Mouse (Mus musculus) lung, embryonic 15.5 days (tissue): Measurements from ENCODE around the gene Dhrs3. TPM values are rescaled to one million over a fixed set of nuclear protein-coding genes. Genes with fewer than 3 reads are reported as not detected.
A peak's percentile ranks its signal among the peaks of the same experiment; 100 is the strongest.

Experiments
- ATAC-seq: fragments of 200-750 bp; cut with Nextera tagmentation; 2 replicates; pipeline ENCODE4 v1.8.0; 2017; ENCODE audit warnings: moderate number of reproducible peaks, borderline replicate concordance; ENCODE audit not compliant: low FRiP score, low TSS enrichment; ENCODE audit errors: extremely low read depth
- H3K27ac ChIP-seq: fragments of 300-500 bp; sonication (generic); 2 replicates; pipeline ENCODE4 v1.5.1; 2015; ENCODE audit warnings: moderate library complexity, mild to moderate bottlenecking, inconsistent platforms
- H3K27me3 ChIP-seq: fragments of 300-500 bp; sonication (generic); 2 replicates; pipeline ENCODE4 v1.6.1; 2015; ENCODE audit warnings: inconsistent platforms
- H3K36me3 ChIP-seq: fragments of 300-500 bp; sonication (generic); 2 replicates; pipeline ENCODE4 v1.6.1; 2015; ENCODE audit warnings: inconsistent platforms
- H3K4me1 ChIP-seq: fragments of 300-500 bp; sonication (generic); 2 replicates; pipeline ENCODE4 v1.6.1; 2015; ENCODE audit warnings: inconsistent platforms
- H3K4me2 ChIP-seq: fragments of 300-500 bp; sonication (generic); 2 replicates; pipeline ENCODE4 v1.6.1; 2015; ENCODE audit warnings: inconsistent platforms, mild to moderate bottlenecking, moderate library complexity
- H3K4me3 ChIP-seq: fragments of 300-500 bp; sonication (generic); 2 replicates; pipeline ENCODE4 v1.5.1; 2015; ENCODE audit warnings: mild to moderate bottlenecking, inconsistent platforms
- H3K9ac ChIP-seq: fragments of 300-500 bp; sonication (generic); 2 replicates; pipeline ENCODE4 v1.6.1; 2015; ENCODE audit warnings: inconsistent platforms
- H3K9me3 ChIP-seq: fragments of 300-500 bp; sonication (generic); 2 replicates; pipeline ENCODE4 v1.6.1; 2016; ENCODE audit warnings: inconsistent platforms
- WGBS: fragments of 180-500 bp; shearing (Covaris S2); methylation state at CpG from one replicate; pipeline ENCODE4 v1.1.7; 2015; 5-methylcytosine and 5-hydroxymethylcytosine counted together
- polyA plus RNA-seq: library from polyadenylated mRNA; unstranded; fragments of >200 nt; fragmentation: Nextera tagmentation; extraction: Ambion mirVana; gene quantifications from 2 replicates; pipeline ENCODE4 v1.2.1, GENCODE M21; 2015

The Dhrs3 gene
- polyA plus RNA-seq, 1 experiment from 2014 or later = 53.0 TPM

- Histone ChIP-seq H3K4me1 (peaks cover 21% of the 10 kb centered on the region), H3K9me3 (no peaks in the 10 kb centered on the region), H3K4me2 (no peak overlapping the region), H3K9ac (no peak overlapping the region), H3K36me3 (no peaks in the 10 kb centered on the region), H3K27ac (no peak overlapping the region), H3K4me3 (no peak overlapping the region), H3K27me3 (no peaks in the 10 kb centered on the region)
- WGBS = 79% methylated on average over 9 of the region's 9 CpGs
- no peak for ATAC-seq
These were observed 2.9 kb upstream of the Dhrs3 start for GRCm38 (mm10) chr4:144889505-144890301.

- H3K27me3 ChIP-seq = no peaks in the 10 kb centered on the region
- no peak overlapping the region for H3K4me3 ChIP-seq
- H3K36me3 ChIP-seq = no peaks in the 10 kb centered on the region
- ATAC-seq = no peak
- no peak overlapping the region for H3K4me2 ChIP-seq
- H3K4me1 ChIP-seq = peaks cover 30% of the 10 kb centered on the region
- WGBS = 9% methylated on average over 7 of the region's 7 CpGs
- H3K9me3 ChIP-seq = no peaks in the 10 kb centered on the region
- no peak overlapping the region for H3K27ac ChIP-seq
- no peak overlapping the region for H3K9ac ChIP-seq
These were observed 1.9 kb upstream of the Dhrs3 start for GRCm38 (mm10) chr4:144890690-144891120.

DNA sequence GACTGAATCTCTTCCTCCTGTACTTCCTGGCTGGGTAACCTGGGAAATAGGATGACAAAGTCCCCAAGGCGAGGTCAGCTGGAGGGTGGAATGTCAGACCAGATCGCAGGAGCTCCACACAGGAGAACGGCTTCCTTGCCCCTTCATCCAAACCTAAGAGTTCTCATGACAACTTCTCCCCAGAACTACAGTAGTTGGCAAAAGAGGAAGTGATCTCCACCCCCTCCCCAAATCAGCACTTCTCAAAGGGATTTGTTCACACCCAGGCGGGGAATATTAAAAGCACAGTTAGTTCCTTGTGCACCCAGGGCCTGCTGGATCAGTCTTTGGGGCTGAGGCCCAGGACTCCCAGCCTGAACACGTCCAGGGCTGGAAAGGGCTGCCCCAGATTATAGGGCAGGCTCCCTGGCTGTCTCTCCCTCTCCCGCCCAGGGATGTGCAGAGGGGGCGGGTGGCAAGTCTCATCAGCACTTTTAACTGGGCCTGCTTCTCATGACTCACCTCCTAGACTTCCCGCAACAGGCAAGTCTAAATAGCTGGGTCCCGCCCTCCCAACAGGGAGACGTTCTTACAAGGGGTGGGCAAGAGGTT lies 1.4 kb upstream of the Dhrs3 start:
- ATAC-seq = no peak
- 60% methylated on average over 10 of the region's 10 CpGs for WGBS
- Histone ChIP-seq H3K27ac (no peak overlapping the region), H3K9ac (no peak overlapping the region), H3K4me1 (peaks cover 35% of the 10 kb centered on the region), H3K4me2 (peak overlapping the region; percentile 94), H3K9me3 (no peaks in the 10 kb centered on the region), H3K27me3 (no peaks in the 10 kb centered on the region), H3K36me3 (no peaks in the 10 kb centered on the region), H3K4me3 (no peak overlapping the region)

DNA sequence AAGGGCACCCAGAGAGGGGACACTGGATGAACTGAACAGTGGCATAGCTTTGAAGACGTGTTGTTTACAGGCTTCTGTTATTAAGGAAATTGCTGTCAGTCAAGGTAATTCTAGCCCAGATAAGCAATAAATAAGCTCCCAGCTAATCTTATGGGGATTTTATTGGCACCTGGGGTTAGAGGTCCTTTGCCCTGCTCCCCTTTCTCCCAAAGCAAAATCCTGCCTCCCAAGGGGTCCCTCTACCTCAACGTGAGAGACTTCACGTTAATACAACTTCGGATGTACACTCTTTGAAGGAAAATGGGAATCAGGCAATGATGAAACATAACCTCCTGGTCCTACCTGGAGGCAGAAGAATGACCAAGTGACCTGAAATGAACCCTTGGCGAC lies 889 bp upstream of the Dhrs3 start:
- no peaks in the 10 kb centered on the region for H3K9me3 ChIP-seq
- peak overlapping the region; percentile 58 for H3K9ac ChIP-seq
- H3K4me1 ChIP-seq = peaks cover 39% of the 10 kb centered on the region
- WGBS = 23% methylated on average over 5 of the region's 5 CpGs
- peak overlapping the region; percentile 87 for H3K27ac ChIP-seq
- no peak for ATAC-seq
- peak overlapping the region; percentile 94 for H3K4me2 ChIP-seq
- no peaks in the 10 kb centered on the region for H3K36me3 ChIP-seq
- H3K27me3 ChIP-seq = no peaks in the 10 kb centered on the region
- peak overlapping the region; percentile 62 for H3K4me3 ChIP-seq

DNA sequence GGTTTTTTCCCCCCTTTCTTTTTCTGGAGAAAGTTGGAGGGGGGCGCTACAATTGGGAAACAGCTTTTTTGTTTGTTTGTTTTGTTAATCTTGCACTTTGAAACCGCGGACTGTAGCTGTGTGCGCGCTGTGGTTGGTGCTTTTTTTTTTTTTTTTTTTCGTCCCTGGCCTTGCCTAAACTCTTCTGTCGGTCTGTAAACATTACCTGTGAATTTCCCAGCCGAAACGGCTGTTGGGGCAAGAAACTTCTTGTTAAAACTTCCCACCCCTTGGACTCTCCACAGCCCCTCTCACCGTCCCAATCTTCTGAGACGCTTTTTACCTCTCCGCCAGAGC lies 278 bp downstream of the Dhrs3 start:
- peaks cover 43% of the 10 kb centered on the region for H3K4me1 ChIP-seq
- under 1% methylated on average over 12 of the region's 12 CpGs for WGBS

GRCm38 (mm10) chr4:144893561-144894486 lies 1.2 kb downstream of the Dhrs3 start:
- peak overlapping the region; percentile 94 for H3K4me2 ChIP-seq
- peak overlapping the region; percentile 87 for H3K27ac ChIP-seq
- peak overlapping the region; percentile 62 for H3K4me3 ChIP-seq
- no peaks in the 10 kb centered on the region for H3K9me3 ChIP-seq
- H3K36me3 ChIP-seq = no peaks in the 10 kb centered on the region
- ATAC-seq = peak; percentile 19; the same call in 1 of the 2 replicates
- no peaks in the 10 kb centered on the region for H3K27me3 ChIP-seq
- under 1% methylated on average over 44 of the region's 44 CpGs for WGBS
- peak overlapping the region; percentile 58 for H3K9ac ChIP-seq
- peaks cover 45% of the 10 kb centered on the region for H3K4me1 ChIP-seq

More for the DNA sequence above, 278 bp downstream of the Dhrs3 start:
- Histone ChIP-seq H3K27me3 (no peaks in the 10 kb centered on the region), H3K4me2 (peak overlapping the region; percentile 94), H3K36me3 (no peaks in the 10 kb centered on the region), H3K4me3 (peak overlapping the region; percentile 62), H3K9me3 (no peaks in the 10 kb centered on the region), H3K9ac (peak overlapping the region; percentile 58), H3K27ac (peak overlapping the region; percentile 87)
- ATAC-seq = no peak

DNA sequence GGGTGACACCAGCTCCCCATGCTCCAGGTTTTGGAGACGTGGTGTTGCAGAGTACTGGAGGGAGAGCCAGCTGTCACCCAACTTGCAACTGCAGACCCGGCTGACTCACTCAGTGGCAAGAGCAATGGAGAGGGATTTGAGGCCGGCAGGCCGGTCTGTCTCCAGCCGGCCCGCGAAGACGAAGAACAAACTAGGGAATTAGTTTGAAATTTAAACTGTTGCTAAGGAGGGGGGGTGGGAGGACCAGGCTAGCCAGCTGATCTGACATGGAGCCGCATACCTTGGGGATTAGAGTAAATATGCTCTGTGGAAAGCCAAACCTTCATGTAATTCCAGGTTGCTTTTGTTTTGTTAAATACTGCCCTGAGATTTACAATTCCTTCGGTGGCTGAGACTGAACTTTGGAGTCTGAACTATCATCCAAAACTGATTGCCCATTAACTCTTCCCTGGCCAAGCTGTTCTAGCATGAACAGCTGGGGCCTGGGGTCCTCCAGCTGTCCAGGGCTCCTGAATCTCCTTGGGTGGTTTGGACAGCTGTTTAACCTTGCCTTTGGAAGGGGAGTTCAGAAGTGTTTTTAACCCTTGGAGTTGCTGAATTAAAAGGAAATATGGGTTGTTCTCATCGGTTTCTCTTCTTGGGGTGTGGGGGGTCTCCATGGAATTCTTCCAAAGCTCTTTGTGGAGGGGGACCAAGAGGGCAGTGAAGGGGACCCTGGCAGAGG lies 2.0 kb downstream of the Dhrs3 start:
- H3K27ac ChIP-seq = peak overlapping the region; percentile 87
- under 1% methylated on average over 11 of the region's 11 CpGs for WGBS

DNA sequence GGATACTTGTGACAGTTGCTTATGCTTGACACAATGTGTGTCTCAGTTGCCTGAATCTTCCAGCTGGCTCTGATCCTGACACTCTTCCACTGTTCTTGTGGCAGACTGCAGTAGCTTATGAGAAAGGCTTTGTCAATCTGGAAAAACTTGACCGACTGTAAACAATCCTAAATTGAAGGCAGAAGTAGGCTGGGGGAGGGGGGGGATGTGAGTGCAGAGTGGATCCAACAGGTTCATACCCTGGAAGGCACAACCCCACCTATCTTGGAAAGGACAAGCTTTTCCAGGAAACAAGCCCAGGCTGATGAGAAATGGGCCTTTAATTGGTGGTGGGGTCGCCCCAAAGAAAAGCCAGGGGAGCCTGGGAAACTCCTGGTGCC lies 2.6 kb downstream of the Dhrs3 start:
- WGBS = 17% methylated on average over 2 of the region's 2 CpGs
- Histone ChIP-seq H3K4me3 (peak overlapping the region; percentile 62), H3K27ac (peak overlapping the region; percentile 87), H3K9ac (peak overlapping the region; percentile 58), H3K36me3 (no peaks in the 10 kb centered on the region), H3K4me2 (peak overlapping the region; percentile 94), H3K4me1 (peaks cover 45% of the 10 kb centered on the region), H3K9me3 (no peaks in the 10 kb centered on the region), H3K27me3 (no peaks in the 10 kb centered on the region)
- peak; percentile 17; the same call in 1 of the 2 replicates for ATAC-seq

More for the DNA sequence above, 2.0 kb downstream of the Dhrs3 start:
- Histone ChIP-seq H3K27me3 (no peaks in the 10 kb centered on the region), H3K4me2 (peak overlapping the region; percentile 94), H3K4me1 (peaks cover 45% of the 10 kb centered on the region), H3K9ac (peak overlapping the region; percentile 58), H3K36me3 (no peaks in the 10 kb centered on the region), H3K4me3 (peak overlapping the region; percentile 62), H3K9me3 (no peaks in the 10 kb centered on the region)
- ATAC-seq = peak; percentile 35; the same call in 1 of the 2 replicates

DNA sequence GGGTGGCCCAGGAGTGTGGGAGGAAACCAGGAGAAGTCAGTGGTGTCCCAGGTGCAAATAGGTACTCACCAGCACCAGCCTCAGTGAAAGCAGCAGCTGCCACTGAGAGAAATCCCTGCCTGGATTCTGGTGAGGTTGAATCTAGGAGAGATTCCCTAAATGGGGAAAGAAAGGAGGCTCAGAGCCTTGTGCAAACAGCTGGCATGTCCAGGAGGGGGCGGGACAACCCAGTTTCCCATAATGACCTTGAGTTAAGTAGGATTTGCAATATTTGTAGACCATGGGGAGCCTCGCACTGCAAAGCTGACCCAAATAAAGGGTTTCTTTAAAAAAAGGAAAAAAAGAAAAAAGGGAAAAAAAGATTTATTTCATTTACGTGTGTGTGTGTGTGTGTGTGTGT lies 3.7 kb downstream of the Dhrs3 start:
- no peaks in the 10 kb centered on the region for H3K36me3 ChIP-seq
- no peak overlapping the region for H3K4me3 ChIP-seq
- H3K4me1 ChIP-seq = peaks cover 52% of the 10 kb centered on the region
- H3K4me2 ChIP-seq = peak overlapping the region; percentile 94
- H3K9ac ChIP-seq = no peak overlapping the region
- no peaks in the 10 kb centered on the region for H3K27me3 ChIP-seq
- 40% methylated on average over 3 of the region's 3 CpGs for WGBS
- H3K27ac ChIP-seq = peak overlapping the region; percentile 87
- H3K9me3 ChIP-seq = no peaks in the 10 kb centered on the region
- no peak for ATAC-seq

GRCm38 (mm10) chr4:144898036-144898649 lies 5.5 kb downstream of the Dhrs3 start:
- Histone ChIP-seq H3K9me3 (no peaks in the 10 kb centered on the region), H3K4me1 (peaks cover 56% of the 10 kb centered on the region), H3K27me3 (no peaks in the 10 kb centered on the region), H3K36me3 (no peaks in the 10 kb centered on the region), H3K9ac (no peak overlapping the region), H3K4me3 (no peak overlapping the region), H3K4me2 (no peak overlapping the region), H3K27ac (peak overlapping the region; percentile 59; the same call in 1 of the 2 replicates)
- 54% methylated on average over 6 of the region's 6 CpGs for WGBS
- peak; percentile 20; the same call in 1 of the 2 replicates for ATAC-seq

DNA sequence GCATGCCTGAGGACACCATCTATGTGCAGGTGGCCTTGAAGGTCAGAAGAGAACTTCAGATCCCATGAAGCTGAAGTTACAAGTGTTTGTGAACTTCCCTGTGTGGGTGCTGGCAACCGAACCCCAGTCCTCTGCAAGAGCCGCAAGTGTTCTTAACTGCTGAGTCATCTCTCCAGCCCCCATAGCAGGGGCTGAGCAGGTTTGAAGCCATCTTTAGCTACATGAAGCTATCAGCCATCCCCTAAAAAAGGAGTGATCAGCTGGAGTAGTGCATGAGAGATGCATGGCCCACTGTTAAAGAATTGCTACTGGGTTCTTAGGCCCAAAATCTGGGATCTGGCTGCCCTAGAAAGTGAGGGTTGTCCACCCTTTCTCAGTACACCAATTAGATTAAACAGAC lies 6.1 kb downstream of the Dhrs3 start:
- Histone ChIP-seq H3K36me3 (no peaks in the 10 kb centered on the region), H3K27me3 (no peaks in the 10 kb centered on the region), H3K9ac (no peak overlapping the region), H3K4me2 (no peak overlapping the region), H3K4me1 (peaks cover 54% of the 10 kb centered on the region), H3K9me3 (no peaks in the 10 kb centered on the region), H3K27ac (peak overlapping the region; percentile 59), H3K4me3 (no peak overlapping the region)
- no peak for ATAC-seq
- 91% methylated on average over 2 of the region's 2 CpGs for WGBS
